Mouse (Mus musculus) layer of hippocampus, postnatal 10 days (tissue): ENCODE measurements at regions not wholly inside any gene's neighbourhood (a gene's known extent, or its start where the extent isn't known, plus 50 kb on each side); places are given as distances from the start of the nearest gene placed in this dataset.
A peak's percentile ranks its signal among the peaks of the same experiment; 100 is the strongest.
"Not testable (repeated sequence)": the region's sequence is repeated elsewhere in the genome, so short reads cannot be mapped to it uniquely, and the experiment has no call there.

Experiments
- DNase-seq, 2 experiments: peaks; one replicate each; pipeline ENCODE4 v3.0.0; 2021; ENCODE audit warnings: low spot score in 2 of 2

GRCm38 (mm10) chr8:71026424-71026890 is 120.7 kb downstream of the Map1s start:
- peak in 1 of 2 experiments; percentile 3 for DNase-seq

- not testable (repeated sequence) for DNase-seq
These were observed 122.8 kb downstream of the Map1s start for GRCm38 (mm10) chr8:71028564-71028963.
